ENCODE assay signal across 14 mouse cellular contexts in the genomic region with DNA sequence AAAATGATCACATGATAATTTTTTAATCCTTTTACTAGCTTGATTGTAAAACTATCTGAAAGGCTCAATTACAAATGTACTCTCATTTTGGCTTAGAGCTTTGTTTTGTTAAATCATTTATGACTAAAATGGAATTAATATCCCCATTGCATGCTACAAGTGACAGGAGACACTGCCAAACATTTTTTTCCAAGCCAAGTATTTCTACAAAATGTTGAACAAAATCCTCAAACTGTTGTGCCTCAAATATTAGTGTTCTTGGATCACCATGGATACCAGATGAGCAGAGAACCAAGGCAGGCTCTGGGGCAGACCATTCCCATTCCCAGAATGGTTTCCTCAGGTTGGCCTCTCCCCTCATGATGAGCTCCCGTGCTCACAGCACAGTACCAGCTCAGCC.
A peak's percentile ranks its signal among the peaks of the same experiment; 100 is the strongest.
DNase-seq lines count a peak whose midpoint lies in the region.
"Had no signal": no experiment of that assay in that cellular context is flagged by ENCODE, and none has a peak within 500 bp of the region (broad histone marks: within the 10 kb centered on the region; RNA-seq: fewer than 3 reads in every experiment).

No protein-coding gene starts in this region.

- intact Hi-C loops in heart, postnatal 14 days (cut with DNase I): no loop called here

- peak; percentile 33 for DNase-seq in heart, adult 8-10 months (ENCODE audit: low spot score)
- no peak for DNase-seq in heart, postnatal 14 days
- DNase-seq in layer of hippocampus, adult 11-12 months (ENCODE audit: low spot score): peak; percentile 8
- no peak for DNase-seq in layer of hippocampus, postnatal 36 days
- DNase-seq in lung, postnatal 36 days: peak; percentile 16
- DNase-seq in lung, postnatal 4 days: no peak
- DNase-seq in kidney, postnatal 25 days: no peak
- DNase-seq: adrenal gland, postnatal 25 days; cerebellum, adult 11 months; cerebellum, adult 8-10 months; cerebellum, postnatal 14 days; embryo, embryonic 11 days; gastrocnemius, postnatal 10 days; heart, postnatal 36 days had no signal

Comparison
In these comparisons a context has a peak if more than half of its experiments do, and no peak if none do; other contexts are left out.
1. DNase-seq: peak in heart, adult 8-10 months (single experiment), layer of hippocampus, adult 11-12 months (single experiment) and lung, postnatal 36 days (single experiment); none in heart, postnatal 14 days (0 of 2), layer of hippocampus, postnatal 36 days (0 of 2), lung, postnatal 4 days (0 of 2) and kidney, postnatal 25 days (0 of 2).